Mouse (Mus musculus) cerebellum, postnatal 36 days (tissue): ENCODE data around the gene Ccdc117.
"Not testable (repeated sequence)": the region's sequence is repeated elsewhere in the genome, so short reads cannot be mapped to it uniquely, and the experiment has no call there.

Source experiments
- DNase-seq, 2 experiments: peaks; one replicate each; pipeline ENCODE4 v3.0.0; 2021 to 2022; ENCODE audit warnings: mixed read lengths in 2 of 2

Ccdc117 gene

GRCm38 (mm10) chr11:5530172-5530571, 11.8 kb downstream of the Ccdc117 start:
- no peak for DNase-seq

GRCm38 (mm10) chr11:5528841-5529240, 13.1 kb downstream of the Ccdc117 start:
- no peak for DNase-seq

GRCm38 (mm10) chr11:5527865-5528523, 14.0 kb downstream of the Ccdc117 start:
- no peak for DNase-seq

- DNase-seq, result no peak
These were observed 15.2 kb downstream of the Ccdc117 start for GRCm38 (mm10) chr11:5526573-5527439.

GRCm38 (mm10) chr11:5525418-5525817, 16.6 kb downstream of the Ccdc117 start:
- no peak for DNase-seq

GRCm38 (mm10) chr11:5522798-5523415, 19.1 kb downstream of the Ccdc117 start:
- DNase-seq, result no peak

- DNase-seq, result peak; percentile 70 to 71
These were observed 20.3 kb downstream of the Ccdc117 start for GRCm38 (mm10) chr11:5521516-5522291.

- no peak for DNase-seq
These were observed 20.8 kb downstream of the Ccdc117 start for GRCm38 (mm10) chr11:5521266-5521515.

- DNase-seq, result peak; percentile 98
These were observed 21.3 kb downstream of the Ccdc117 start, which contains the start of gene Xbp1 for GRCm38 (mm10) chr11:5520412-5521265. TSS of gene Xbp1 (plus strand) at chr11:5520659.

- DNase-seq, result no peak
These were observed 22.3 kb downstream of the Ccdc117 start for GRCm38 (mm10) chr11:5519681-5520080.

- DNase-seq, result no peak
These were observed 24.6 kb downstream of the Ccdc117 start for GRCm38 (mm10) chr11:5517346-5517745.

GRCm38 (mm10) chr11:5516617-5517016, 25.4 kb downstream of the Ccdc117 start:
- no peak for DNase-seq

GRCm38 (mm10) chr11:5516151-5516550, 25.8 kb downstream of the Ccdc117 start:
- DNase-seq, result no peak

GRCm38 (mm10) chr11:5515655-5516054, 26.3 kb downstream of the Ccdc117 start:
- no peak for DNase-seq

- DNase-seq, result no peak
These were observed 26.8 kb downstream of the Ccdc117 start for GRCm38 (mm10) chr11:5515196-5515595.

- DNase-seq, result no peak
These were observed 27.9 kb downstream of the Ccdc117 start for GRCm38 (mm10) chr11:5514091-5514490.

- DNase-seq, result no peak
These were observed 29.0 kb downstream of the Ccdc117 start for GRCm38 (mm10) chr11:5512961-5513360.

- DNase-seq, result no peak
These were observed 29.8 kb downstream of the Ccdc117 start for GRCm38 (mm10) chr11:5512099-5512725.

- DNase-seq, result not testable (repeated sequence)
These were observed 31.3 kb downstream of the Ccdc117 start for GRCm38 (mm10) chr11:5510686-5511085.

- DNase-seq, result no peak
These were observed 31.9 kb downstream of the Ccdc117 start for GRCm38 (mm10) chr11:5510099-5510391.

GRCm38 (mm10) chr11:5509215-5510098, 32.5 kb downstream of the Ccdc117 start:
- no peak for DNase-seq
